ENCODE assay signal across 19 mouse cellular contexts in the genomic region with DNA sequence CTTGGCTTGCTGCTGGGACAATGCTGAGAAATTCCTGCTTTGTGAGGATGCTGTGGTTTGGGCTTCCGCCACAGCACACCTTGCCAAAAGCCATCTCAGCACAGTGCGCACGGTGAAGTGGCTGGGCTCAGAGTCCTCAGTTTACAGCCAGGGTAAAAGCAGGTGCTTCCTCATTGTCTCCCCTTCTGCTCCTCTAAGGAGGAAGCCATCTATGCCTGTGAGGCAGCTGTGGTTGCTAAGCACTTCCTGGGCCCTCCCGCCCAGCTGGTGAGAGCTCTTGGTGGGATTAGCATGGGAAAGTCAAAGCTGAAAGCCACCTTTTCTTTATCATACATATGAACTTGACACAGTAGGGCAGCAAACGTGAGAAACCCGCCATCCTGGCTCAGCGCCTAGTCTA.
DNase-seq lines count a peak whose midpoint lies in the region; ATAC-seq lines count a peak whose summit lies in the region.
"Had no signal": no experiment of that assay in that cellular context is flagged by ENCODE, and none has a peak within 500 bp of the region (broad histone marks: within the 10 kb centered on the region; RNA-seq: fewer than 3 reads in every experiment).

No protein-coding gene starts in this region.

- H3K4me1 ChIP-seq in embryonic facial prominence, embryonic 14.5 days (ENCODE audit: control insufficient read depth, insufficient read depth, low read length), result no peaks in the 10 kb centered on the region
- peaks cover 3% of the 10 kb centered on the region; the same call in 1 of the 2 replicates for H3K4me1 ChIP-seq in embryonic facial prominence, embryonic 10.5 days
- no peaks in the 10 kb centered on the region for H3K4me1 ChIP-seq in lung, embryonic 16.5 days (replicated peaks; ENCODE audit: control insufficient read depth, insufficient read depth, low read length)
- H3K4me1 ChIP-seq: lung, embryonic 15.5 days; stomach, embryonic 15.5 days had no signal

- H3K27me3 ChIP-seq in embryonic facial prominence, embryonic 14.5 days (replicated peaks; ENCODE audit: control insufficient read depth, insufficient read depth, low read length), result no peaks in the 10 kb centered on the region
- no peaks in the 10 kb centered on the region for H3K27me3 ChIP-seq in embryonic facial prominence, embryonic 10.5 days (replicated peaks; ENCODE audit: low read depth, poor library complexity, severe bottlenecking)
- no peaks in the 10 kb centered on the region for H3K27me3 ChIP-seq in lung, embryonic 16.5 days (ENCODE audit: control insufficient read depth, insufficient read depth, low read depth, low read length)
- H3K27me3 ChIP-seq: hindbrain, embryonic 12.5 days; lung, embryonic 15.5 days; Patski; stomach, embryonic 15.5 days had no signal

- no peak overlapping the region for H3K9ac ChIP-seq in embryonic facial prominence, embryonic 14.5 days (ENCODE audit: low read depth, low read length)
- no peak overlapping the region for H3K9ac ChIP-seq in lung, embryonic 16.5 days (ENCODE audit: low read length)
- H3K9ac ChIP-seq: hindbrain, embryonic 12.5 days; lung, embryonic 15.5 days; stomach, embryonic 15.5 days had no signal

- no peak overlapping the region for H3K4me2 ChIP-seq in embryonic facial prominence, embryonic 14.5 days (ENCODE audit: low read depth, low read length)
- no peak overlapping the region for H3K4me2 ChIP-seq in lung, embryonic 16.5 days (ENCODE audit: low read depth, low read length)
- H3K4me2 ChIP-seq: hindbrain, embryonic 12.5 days; liver, embryonic 11.5 days; lung, embryonic 15.5 days; stomach, embryonic 15.5 days had no signal

- H3K4me3 ChIP-seq in embryonic facial prominence, embryonic 14.5 days (ENCODE audit: low read depth, low read length), result no peak overlapping the region
- no peak overlapping the region for H3K4me3 ChIP-seq in embryonic facial prominence, embryonic 10.5 days
- H3K4me3 ChIP-seq in lung, embryonic 16.5 days (ENCODE audit: low read length), result no peak overlapping the region
- H3K4me3 ChIP-seq: hindbrain, embryonic 12.5 days; lung, embryonic 15.5 days; myocyte; stomach, embryonic 15.5 days had no signal

- ATAC-seq in embryonic facial prominence, embryonic 14.5 days (ENCODE audit: low read depth), result peak; percentile 57; the same call in 1 of the 2 replicates
- 0 out of 2 replicates have a peak, but pooled peaks have one; percentile 15 for ATAC-seq in lung, embryonic 16.5 days (ENCODE audit: low read depth)
- ATAC-seq in megakaryocyte progenitor cell, adult 5-6 weeks (replicated peaks; ENCODE audit: poor library complexity), result peak; percentile 65
- ATAC-seq: Patski had no signal

- no peaks in the 10 kb centered on the region for H3K36me3 ChIP-seq in embryonic facial prominence, embryonic 14.5 days (ENCODE audit: control insufficient read depth, insufficient read depth, low read length)
- no peaks in the 10 kb centered on the region for H3K36me3 ChIP-seq in embryonic facial prominence, embryonic 10.5 days (replicated peaks)
- H3K36me3 ChIP-seq in lung, embryonic 16.5 days (ENCODE audit: control insufficient read depth, insufficient read depth, low read length), result no peaks in the 10 kb centered on the region
- H3K36me3 ChIP-seq: hindbrain, embryonic 12.5 days; lung, embryonic 15.5 days; stomach, embryonic 15.5 days had no signal

- WGBS in embryonic facial prominence, embryonic 14.5 days, result 77% methylated on average over 7 of the region's 7 CpGs
- WGBS in embryonic facial prominence, embryonic 10.5 days, result 76% methylated on average over 7 of the region's 7 CpGs
- WGBS in lung, embryonic 16.5 days, result 64% methylated on average over 7 of the region's 7 CpGs

- H3K27ac ChIP-seq in embryonic facial prominence, embryonic 14.5 days (replicated peaks; ENCODE audit: low read depth, low read length), result no peak overlapping the region
- no peak overlapping the region for H3K27ac ChIP-seq in embryonic facial prominence, embryonic 10.5 days (replicated peaks)
- no peak overlapping the region for H3K27ac ChIP-seq in lung, embryonic 16.5 days (ENCODE audit: low read length)
- H3K27ac ChIP-seq: hindbrain, embryonic 12.5 days; lung, embryonic 15.5 days; stomach, embryonic 15.5 days had no signal

- H3K9me3 ChIP-seq in embryonic facial prominence, embryonic 14.5 days (ENCODE audit: control insufficient read depth, low read length), result no peaks in the 10 kb centered on the region
- no peaks in the 10 kb centered on the region for H3K9me3 ChIP-seq in embryonic facial prominence, embryonic 10.5 days
- H3K9me3 ChIP-seq in lung, embryonic 16.5 days (ENCODE audit: control insufficient read depth, low read length), result no peaks in the 10 kb centered on the region
- H3K9me3 ChIP-seq: hindbrain, embryonic 12.5 days; lung, embryonic 15.5 days; stomach, embryonic 15.5 days had no signal

- no peak for DNase-seq in embryonic facial prominence, embryonic 14.5 days (ENCODE audit: low spot score)
- no peak for DNase-seq in embryonic facial prominence, embryonic 10.5 days (ENCODE audit: low spot score)
- no peak for DNase-seq in lung, adult 18-20 months
- DNase-seq in thymus, postnatal 4 days, result peak; percentile 36
- DNase-seq in urinary bladder, postnatal 25 days (ENCODE audit: low spot score), result no peak
- no peak for DNase-seq in gastrocnemius, postnatal 4 days (ENCODE audit: low spot score in 2 of 2)
- DNase-seq: cerebellum, adult 11-12 months; gastrocnemius, postnatal 25 days; kidney, adult 2 months; kidney, postnatal 36 days; left cerebral cortex, postnatal 4 days had no signal

Comparison
In these comparisons a context has a peak if more than half of its experiments do, and no peak if none do; other contexts are left out.
1. ATAC-seq: peak in every context shown above with its lines; median percentile 65 in megakaryocyte progenitor cell, adult 5-6 weeks; 57 in embryonic facial prominence, embryonic 14.5 days; 15 in lung, embryonic 16.5 days.